ENCODE assay signal across 9 mouse cellular contexts in genomic region chr2:30759088-30759374, GRCm38 (mm10). TPM values are rescaled to one million over a fixed set of nuclear protein-coding genes. Genes with fewer than 3 reads are reported as not detected.
DNase-seq lines count a peak whose midpoint lies in the region; ATAC-seq and TF ChIP-seq lines count a peak whose summit lies in the region.
"Had no signal": no experiment of that assay in that cellular context is flagged by ENCODE, and none has a peak within 500 bp of the region (broad histone marks: within the 10 kb centered on the region; RNA-seq: fewer than 3 reads in every experiment).

No protein-coding gene starts in this region.

- WGBS in lung, embryonic 16.5 days = 40% methylated on average over 4 of the region's 4 CpGs
- 49% methylated on average over 4 of the region's 4 CpGs for WGBS in intestine, postnatal 0 days
- WGBS in stomach, embryonic 16.5 days = 46% methylated on average over 4 of the region's 4 CpGs

- TF ChIP-seq CTCF in gastrocnemius, adult 2 months (IDR thresholded peaks at IDR 0.05) = no peak
- no peak for TF ChIP-seq CTCF in intestine, postnatal 0 days (IDR thresholded peaks at IDR 0.05; ENCODE audit: low read depth)

- H3K27ac ChIP-seq in gastrocnemius, adult 2 months = peak overlapping the region; percentile 86
- peak overlapping the region; percentile 98 for H3K27ac ChIP-seq in lung, embryonic 16.5 days (ENCODE audit: low read length)
- H3K27ac ChIP-seq in intestine, postnatal 0 days (ENCODE audit: low read depth, low read length) = no peak overlapping the region
- peak overlapping the region; percentile 98 for H3K27ac ChIP-seq in stomach, embryonic 16.5 days (ENCODE audit: low read length)

- H3K4me3 ChIP-seq in gastrocnemius, adult 2 months = peak overlapping the region; percentile 65
- H3K4me3 ChIP-seq in lung, embryonic 16.5 days (ENCODE audit: low read length) = no peak overlapping the region
- no peak overlapping the region for H3K4me3 ChIP-seq in intestine, postnatal 0 days (ENCODE audit: low read depth, low read length)
- H3K4me3 ChIP-seq in stomach, embryonic 16.5 days (replicated peaks; ENCODE audit: low read length) = no peak overlapping the region

- H3K4me2 ChIP-seq in lung, embryonic 16.5 days (ENCODE audit: low read depth, low read length) = peak overlapping the region; percentile 37
- H3K4me2 ChIP-seq in intestine, postnatal 0 days (replicated peaks; ENCODE audit: low read depth) = peak overlapping the region; percentile 54; the same call in 1 of the 2 replicates
- H3K4me2 ChIP-seq in stomach, embryonic 16.5 days (ENCODE audit: low read depth, low read length) = peak overlapping the region; percentile 44; the same call in 1 of the 2 replicates

- no peaks in the 10 kb centered on the region for H3K36me3 ChIP-seq in lung, embryonic 16.5 days (ENCODE audit: control insufficient read depth, insufficient read depth, low read length)
- H3K36me3 ChIP-seq in intestine, postnatal 0 days (ENCODE audit: control insufficient read depth, insufficient read depth) = no peaks in the 10 kb centered on the region
- no peaks in the 10 kb centered on the region for H3K36me3 ChIP-seq in stomach, embryonic 16.5 days (ENCODE audit: control insufficient read depth, insufficient read depth, low read length)

- no peak for ATAC-seq in lung, embryonic 16.5 days (ENCODE audit: low read depth)
- no peak for ATAC-seq in intestine, postnatal 0 days
- no peak for ATAC-seq in stomach, embryonic 16.5 days (ENCODE audit: insufficient read depth, low FRiP score)

- intact Hi-C loops in gastrocnemius, adult 2 months (cut with DNase I) = no loop called here

- no peaks in the 10 kb centered on the region for H3K27me3 ChIP-seq in lung, embryonic 16.5 days (ENCODE audit: control insufficient read depth, insufficient read depth, low read depth, low read length)
- no peaks in the 10 kb centered on the region for H3K27me3 ChIP-seq in intestine, postnatal 0 days (replicated peaks; ENCODE audit: control insufficient read depth, insufficient read depth, low read length)
- no peaks in the 10 kb centered on the region for H3K27me3 ChIP-seq in stomach, embryonic 16.5 days (ENCODE audit: control insufficient read depth, insufficient read depth, low read length)

- no peak for DNase-seq in gastrocnemius, adult 2 months
- no peak for DNase-seq in gastrocnemius, adult 8-10 months (ENCODE audit: low spot score in 2 of 2)
- DNase-seq in lung, adult 18-20 months = no peak
- DNase-seq in frontal cortex, postnatal 25 days (ENCODE audit: low spot score in 2 of 2) = no peak
- DNase-seq in right cerebral cortex, postnatal 36 days (ENCODE audit: low spot score in 2 of 2) = no peak
- DNase-seq: thymus, postnatal 4 days had no signal

- H3K9ac ChIP-seq in lung, embryonic 16.5 days (ENCODE audit: low read length) = peak overlapping the region; percentile 54
- no peak overlapping the region for H3K9ac ChIP-seq in intestine, postnatal 0 days (ENCODE audit: low read depth, low read length)
- H3K9ac ChIP-seq in stomach, embryonic 16.5 days (ENCODE audit: low read length) = peak overlapping the region; percentile 68; the same call in 1 of the 2 replicates

- H3K4me1 ChIP-seq in lung, embryonic 16.5 days (replicated peaks; ENCODE audit: control insufficient read depth, insufficient read depth, low read length) = peaks cover 38% of the 10 kb centered on the region
- no peaks in the 10 kb centered on the region; the same call in none of the 2 replicates for H3K4me1 ChIP-seq in intestine, postnatal 0 days (replicated peaks; ENCODE audit: control insufficient read depth, insufficient read depth, low read length)
- peaks cover 34% of the 10 kb centered on the region for H3K4me1 ChIP-seq in stomach, embryonic 16.5 days (ENCODE audit: control insufficient read depth, insufficient read depth, low read length)

- peaks cover 6% of the 10 kb centered on the region; the same call in 1 of the 2 replicates for H3K9me3 ChIP-seq in lung, embryonic 16.5 days (ENCODE audit: control insufficient read depth, low read length)
- no peaks in the 10 kb centered on the region for H3K9me3 ChIP-seq in intestine, postnatal 0 days (ENCODE audit: control insufficient read depth)
- H3K9me3 ChIP-seq in stomach, embryonic 16.5 days (replicated peaks; ENCODE audit: control insufficient read depth, low read length) = peaks cover 7% of the 10 kb centered on the region; the same call in 1 of the 2 replicates

RNA-seq across cellular contexts. Expression of gene 1700001O22Rik, which starts 44.4 kb away (rescaled TPM):
- 10 to 100 TPM in 1 of 2 experiments, under 1 TPM in 1; 0.33 to 22.0 TPM for total RNA-seq in gastrocnemius, adult 2 months (2021)
- 10 to 100 TPM in 2 of 4 experiments, 1 to 10 TPM in 1, under 1 TPM in 1; 0.80 to 25.5 (median 10.2) TPM for total RNA-seq in gastrocnemius, adult 8-10 months (2022)
- 3.7 and 4.2 TPM in 2 replicates for polyA plus RNA-seq in lung, embryonic 16.5 days (2015; fragmentation: Nextera tagmentation; extraction: Ambion mirVana)
- polyA plus RNA-seq in intestine, postnatal 0 days (2015; fragmentation: Nextera tagmentation; extraction: Ambion mirVana) = 0.58 and 0.60 TPM in 2 replicates
- polyA plus RNA-seq in stomach, embryonic 16.5 days (2015; fragmentation: Nextera tagmentation; extraction: Ambion mirVana) = 1.5 and 1.7 TPM in 2 replicates

RNA-seq across cellular contexts. Expression of gene Ntmt1, which starts 48.6 kb away (rescaled TPM):
- total RNA-seq in gastrocnemius, adult 2 months (2021) = 10 to 100 TPM; 14.3 to 15.6 TPM
- total RNA-seq in gastrocnemius, adult 8-10 months (2022) = 10 to 100 TPM in 3 of 4 experiments, 1 to 10 TPM in 1; 9.7 to 14.5 (median 13.3) TPM
- 76.4 and 76.6 TPM in 2 replicates for polyA plus RNA-seq in lung, embryonic 16.5 days (2015; fragmentation: Nextera tagmentation; extraction: Ambion mirVana)
- polyA plus RNA-seq in intestine, postnatal 0 days (2015; fragmentation: Nextera tagmentation; extraction: Ambion mirVana) = 45.3 and 50.5 TPM in 2 replicates
- polyA plus RNA-seq in stomach, embryonic 16.5 days (2015; fragmentation: Nextera tagmentation; extraction: Ambion mirVana) = 71.5 and 80.0 TPM in 2 replicates
